Comparison of ENCODE assay signal across 23 mouse cellular contexts in genomic region chr11:42505911-42506310, GRCm38 (mm10).
DNase-seq lines count a peak whose midpoint lies in the region; TF ChIP-seq lines count a peak whose summit lies in the region.
"Had no signal": no experiment of that assay in that cellular context is flagged by ENCODE, and none has a peak within 500 bp of the region (broad histone marks: within the 10 kb centered on the region; RNA-seq: fewer than 3 reads in every experiment).

No protein-coding gene starts in this region.

- TF ChIP-seq CTCF in left cerebral cortex, adult 2 months (IDR thresholded peaks at IDR 0.05): no peak

- H3K4me3 ChIP-seq in left cerebral cortex, adult 2 months: no peak overlapping the region
- H3K4me3 ChIP-seq: hindbrain, embryonic 13.5 days; kidney, embryonic 15.5 days; limb, embryonic 12.5 days; liver, embryonic 15.5 days; midbrain, embryonic 10.5 days had no signal

- intact Hi-C loops in left cerebral cortex, adult 2 months (cut with DNase I): no loop called here
- intact Hi-C loops in left cerebral cortex, postnatal 36 days (cut with DNase I): no loop called here

- no peak for DNase-seq in left cerebral cortex, adult 2 months (ENCODE audit: extremely low spot score in 1 of 2, low spot score in 2 of 2)
- no peak for DNase-seq in left cerebral cortex, postnatal 36 days (ENCODE audit: low spot score in 2 of 2)
- DNase-seq in cerebellum, adult 18-20 months: peak; percentile 72 to 82
- DNase-seq in cerebellum, postnatal 10 days: peak; percentile 71 to 73
- DNase-seq in kidney, adult 9 months: no peak
- no peak for DNase-seq in gastrocnemius, postnatal 4 days (ENCODE audit: low spot score in 2 of 2)
- DNase-seq in thymus, postnatal 25 days: no peak
- DNase-seq: adrenal gland, postnatal 25 days; gastrocnemius, postnatal 25 days; heart, adult 18-20 months; heart, postnatal 36 days; kidney, adult 11 months; kidney, postnatal 25 days; lung, embryonic 14.5 days; lung, postnatal 14 days; right cerebral cortex, adult 18-20 months; spleen, adult 18-20 months; thymus, postnatal 36 days had no signal

- 0 out of 2 replicates have a peak overlapping the region, but pooled peaks have one; percentile 17 for H3K27ac ChIP-seq in left cerebral cortex, adult 2 months
- H3K27ac ChIP-seq: hindbrain, embryonic 13.5 days; kidney, embryonic 15.5 days; limb, embryonic 12.5 days; liver, embryonic 15.5 days; midbrain, embryonic 10.5 days had no signal

Comparison
In these comparisons a context has a peak if more than half of its experiments do, and no peak if none do; other contexts are left out.
1. DNase-seq: peak in cerebellum, adult 18-20 months (2 of 2) and cerebellum, postnatal 10 days (2 of 2); none in left cerebral cortex, adult 2 months (0 of 2), left cerebral cortex, postnatal 36 days (0 of 2), kidney, adult 9 months (single experiment), gastrocnemius, postnatal 4 days (0 of 2) and thymus, postnatal 25 days (single experiment).